In the genomic region with DNA sequence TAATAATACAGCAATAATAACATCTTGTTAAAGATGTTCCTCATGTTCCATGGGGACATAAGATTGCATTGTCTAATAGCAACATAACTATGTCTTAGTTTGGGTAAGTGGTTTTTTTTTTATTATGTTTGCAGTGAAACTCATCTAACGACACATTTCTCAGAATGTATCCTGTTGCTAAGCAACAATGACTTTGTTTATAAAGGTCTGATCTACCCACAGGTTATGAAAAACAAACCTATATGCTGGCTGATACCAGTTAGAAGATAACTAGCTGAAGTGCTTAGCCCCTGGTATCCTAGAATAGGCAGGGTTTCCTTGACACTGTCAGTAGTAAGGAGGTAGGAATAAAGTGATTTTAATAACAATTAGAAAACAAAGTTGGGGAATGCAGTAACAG, we compare ENCODE assay signal across 18 mouse cellular contexts. TPM values are rescaled to one million over a fixed set of nuclear protein-coding genes. Genes with fewer than 3 reads are reported as not detected.
DNase-seq lines count a peak whose midpoint lies in the region; ATAC-seq and TF ChIP-seq lines count a peak whose summit lies in the region.
"Had no signal": no experiment of that assay in that cellular context is flagged by ENCODE, and none has a peak within 500 bp of the region (broad histone marks: within the 10 kb centered on the region; RNA-seq: fewer than 3 reads in every experiment).

No protein-coding gene starts in this region.

- no peak overlapping the region for H3K4me3 ChIP-seq in heart, embryonic 10.5 days
- H3K4me3 ChIP-seq in heart, adult 2 months = no peak overlapping the region
- H3K4me3 ChIP-seq in lung, embryonic 14.5 days (ENCODE audit: low read depth, low read length) = no peak overlapping the region
- no peak overlapping the region for H3K4me3 ChIP-seq in hindbrain, embryonic 16.5 days (ENCODE audit: low read length)
- H3K4me3 ChIP-seq: embryonic facial prominence, embryonic 12.5 days; intestine, embryonic 15.5 days; lung, embryonic 15.5 days; midbrain, embryonic 10.5 days; myocyte; neural tube, embryonic 13.5 days had no signal

- no peak for TF ChIP-seq EP300 in heart, adult 2 months (IDR thresholded peaks at IDR 0.05; ENCODE audit: insufficient read depth, low read depth, low read length)

- WGBS in heart, embryonic 10.5 days = 90% methylated on average over 1 of the region's 1 CpGs
- WGBS in heart, adult 2 months = 28% methylated on average over 1 of the region's 1 CpGs
- 50% methylated on average over 1 of the region's 1 CpGs for WGBS in lung, embryonic 14.5 days
- 61% methylated on average over 1 of the region's 1 CpGs for WGBS in hindbrain, embryonic 16.5 days

- H3K4me1 ChIP-seq in heart, embryonic 10.5 days = peaks cover 19% of the 10 kb centered on the region
- H3K4me1 ChIP-seq in heart, adult 2 months (ENCODE audit: control insufficient read depth, insufficient read depth, low read length) = peaks cover 2% of the 10 kb centered on the region
- peaks cover 3% of the 10 kb centered on the region; the same call in 1 of the 2 replicates for H3K4me1 ChIP-seq in lung, embryonic 14.5 days (ENCODE audit: insufficient read depth)
- peaks cover 4% of the 10 kb centered on the region for H3K4me1 ChIP-seq in hindbrain, embryonic 16.5 days (ENCODE audit: control insufficient read depth, insufficient read depth, low read depth, low read length)

- DNase-seq in heart, embryonic 10.5 days (ENCODE audit: low spot score) = no peak
- no peak for DNase-seq in heart, adult 2 months
- DNase-seq in lung, embryonic 14.5 days = no peak
- DNase-seq in lung, adult 18-20 months = no peak
- no peak for DNase-seq in layer of hippocampus, adult 18-20 months (ENCODE audit: low spot score in 2 of 2)
- no peak for DNase-seq in gastrocnemius, adult 18-20 months (ENCODE audit: low spot score)

- TF ChIP-seq POLR2A in heart, adult 2 months (IDR thresholded peaks at IDR 0.05; ENCODE audit: insufficient read depth, low read depth, low read length) = no peak

- no peaks in the 10 kb centered on the region for H3K27me3 ChIP-seq in heart, embryonic 10.5 days (ENCODE audit: insufficient read depth, poor library complexity, severe bottlenecking)
- H3K27me3 ChIP-seq in heart, adult 2 months (ENCODE audit: control insufficient read depth, insufficient read depth, low read length) = no peaks in the 10 kb centered on the region
- H3K27me3 ChIP-seq in lung, embryonic 14.5 days (ENCODE audit: insufficient read depth, low read length) = no peaks in the 10 kb centered on the region
- no peaks in the 10 kb centered on the region for H3K27me3 ChIP-seq in hindbrain, embryonic 16.5 days (replicated peaks; ENCODE audit: control insufficient read depth, insufficient read depth, low read length)
- H3K27me3 ChIP-seq: embryonic facial prominence, embryonic 12.5 days; intestine, embryonic 15.5 days; lung, embryonic 15.5 days; neural tube, embryonic 13.5 days had no signal

- ATAC-seq in lung, embryonic 14.5 days (ENCODE audit: insufficient read depth) = no peak
- ATAC-seq in hindbrain, embryonic 16.5 days = no peak

- H3K79me2 ChIP-seq in heart, adult 2 months (replicated peaks; ENCODE audit: control insufficient read depth, insufficient read depth, low read length) = 0 out of 2 replicates have a peak, but pooled peaks cover 3% of the 10 kb centered on the region

- H3K27ac ChIP-seq in heart, embryonic 10.5 days = 0 out of 2 replicates have a peak overlapping the region, but pooled peaks have one; percentile 67
- no peak overlapping the region for H3K27ac ChIP-seq in heart, adult 2 months
- 0 out of 2 replicates have a peak overlapping the region, but pooled peaks have one; percentile 1 for H3K27ac ChIP-seq in lung, embryonic 14.5 days (ENCODE audit: low read depth)
- no peak overlapping the region for H3K27ac ChIP-seq in hindbrain, embryonic 16.5 days (ENCODE audit: low read depth, low read length)
- H3K27ac ChIP-seq: embryonic facial prominence, embryonic 12.5 days; intestine, embryonic 15.5 days; liver, embryonic 14.5 days; neural tube, embryonic 13.5 days had no signal

- no peaks in the 10 kb centered on the region for H3K9me3 ChIP-seq in heart, embryonic 10.5 days
- no peaks in the 10 kb centered on the region for H3K9me3 ChIP-seq in lung, embryonic 14.5 days (ENCODE audit: low read depth, low read length)
- H3K9me3 ChIP-seq in hindbrain, embryonic 16.5 days (ENCODE audit: control insufficient read depth, low read length) = no peaks in the 10 kb centered on the region
- H3K9me3 ChIP-seq: embryonic facial prominence, embryonic 12.5 days; intestine, embryonic 15.5 days; lung, embryonic 15.5 days; midbrain, embryonic 10.5 days; neural tube, embryonic 13.5 days had no signal

- intact Hi-C loops in heart, adult 2 months (cut with DNase I) = loop anchor here (2.0 kb wide), 1 partner anchor 283 kb away; no protein-coding TSS in a partner anchor

- H3K4me2 ChIP-seq in lung, embryonic 14.5 days = no peak overlapping the region
- H3K4me2 ChIP-seq in hindbrain, embryonic 16.5 days (ENCODE audit: low read length) = no peak overlapping the region
- H3K4me2 ChIP-seq: embryonic facial prominence, embryonic 12.5 days; lung, embryonic 15.5 days; neural tube, embryonic 13.5 days had no signal

- H3K9ac ChIP-seq in heart, adult 2 months (ENCODE audit: low read depth, low read length) = no peak overlapping the region
- no peak overlapping the region for H3K9ac ChIP-seq in lung, embryonic 14.5 days
- peak overlapping the region; percentile 51; the same call in 1 of the 2 replicates for H3K9ac ChIP-seq in hindbrain, embryonic 16.5 days (ENCODE audit: low read depth, low read length)
- H3K9ac ChIP-seq: embryonic facial prominence, embryonic 12.5 days; intestine, embryonic 15.5 days; liver, embryonic 14.5 days; lung, embryonic 15.5 days; neural tube, embryonic 13.5 days had no signal

- TF ChIP-seq CTCF in heart, adult 2 months (IDR thresholded peaks at IDR 0.05) = no peak
- no peak for TF ChIP-seq CTCF in lung, embryonic 14.5 days (IDR thresholded peaks at IDR 0.05; ENCODE audit: low read depth)

- H3K36me3 ChIP-seq in heart, embryonic 10.5 days = peaks cover 15% of the 10 kb centered on the region; the same call in 1 of the 2 replicates
- H3K36me3 ChIP-seq in heart, adult 2 months (ENCODE audit: control insufficient read depth, insufficient read depth, low read length) = no peaks in the 10 kb centered on the region
- no peaks in the 10 kb centered on the region for H3K36me3 ChIP-seq in lung, embryonic 14.5 days (ENCODE audit: insufficient read depth)
- no peaks in the 10 kb centered on the region; the same call in 1 of the 2 replicates for H3K36me3 ChIP-seq in hindbrain, embryonic 16.5 days (ENCODE audit: control insufficient read depth, insufficient read depth, low read length)
- H3K36me3 ChIP-seq: intestine, embryonic 15.5 days; lung, embryonic 15.5 days had no signal

RNA-seq across cellular contexts. Expression of gene Fig4, which starts 15.0 kb away (rescaled TPM):
- 28.7 and 43.6 TPM in 2 replicates for polyA plus RNA-seq in heart, embryonic 10.5 days (2016; fragmentation: Nextera tagmentation; extraction: Ambion mirVana)
- 10 to 100 TPM; 22.1 to 25.6 TPM for total RNA-seq in heart, adult 2 months (2021)
- polyA plus RNA-seq in heart, adult 2 months (2012; rRNA removed) = 17.8 and 25.7 TPM in 2 replicates
- 16.4 and 17.9 TPM in 2 replicates for polyA plus RNA-seq in lung, embryonic 14.5 days (2014; fragmentation: Nextera tagmentation; extraction: Ambion mirVana)
- polyA plus RNA-seq in hindbrain, embryonic 16.5 days (2015; fragmentation: Nextera tagmentation; extraction: Ambion mirVana) = 31.2 and 32.1 TPM in 2 replicates
- total RNA-seq in layer of hippocampus, adult 18-20 months (2021) = 10 to 100 TPM; 32.9 to 35.7 TPM
- 1 to 10 TPM; 7.3 to 7.6 TPM for total RNA-seq in gastrocnemius, adult 18-20 months (2021)

RNA-seq across cellular contexts. Expression of gene Ak9, which starts 15.7 kb away (rescaled TPM):
- 0.03 and 0.06 TPM in 2 replicates for polyA plus RNA-seq in heart, embryonic 10.5 days (2016; fragmentation: Nextera tagmentation; extraction: Ambion mirVana)
- total RNA-seq in heart, adult 2 months (2021) = not detected
- 0.06 TPM in 1 of 2 replicates, not detected in the other for polyA plus RNA-seq in heart, adult 2 months (2012; rRNA removed)
- polyA plus RNA-seq in lung, embryonic 14.5 days (2014; fragmentation: Nextera tagmentation; extraction: Ambion mirVana) = not detected in 2 replicates
- polyA plus RNA-seq in hindbrain, embryonic 16.5 days (2015; fragmentation: Nextera tagmentation; extraction: Ambion mirVana) = 0.24 TPM in 2 replicates
- total RNA-seq in layer of hippocampus, adult 18-20 months (2021) = under 1 TPM; 0.20 to 0.25 TPM
- not detected for total RNA-seq in gastrocnemius, adult 18-20 months (2021)
- total RNA-seq: gastrocnemius, postnatal 10 days; heart, postnatal 36 days; megakaryocyte progenitor cell, adult 5-6 weeks had no signal
- polyA plus RNA-seq: intestine, embryonic 15.5 days; liver, embryonic 14.5 days; myocyte; spleen, adult 2 months had no signal

Comparison
In these comparisons a context has a peak if more than half of its experiments do, and no peak if none do; other contexts are left out.
1. H3K27ac ChIP-seq: peak in heart, embryonic 10.5 days (single experiment) and lung, embryonic 14.5 days (single experiment); none in heart, adult 2 months (single experiment) and hindbrain, embryonic 16.5 days (single experiment).